Mouse (Mus musculus): Measurements from ENCODE around the gene Gm21962. TPM values are rescaled to one million over a fixed set of nuclear protein-coding genes. Genes with fewer than 3 reads are reported as not detected.
"Not testable (repeated sequence)": the region's sequence is repeated elsewhere in the genome, so short reads cannot be mapped to it uniquely, and the experiment has no call there.

Gm21962 gene
- polyA plus RNA-seq (2012; rRNA removed): 0.17 TPM in 1 of 2 replicates, not detected in the other

DNA sequence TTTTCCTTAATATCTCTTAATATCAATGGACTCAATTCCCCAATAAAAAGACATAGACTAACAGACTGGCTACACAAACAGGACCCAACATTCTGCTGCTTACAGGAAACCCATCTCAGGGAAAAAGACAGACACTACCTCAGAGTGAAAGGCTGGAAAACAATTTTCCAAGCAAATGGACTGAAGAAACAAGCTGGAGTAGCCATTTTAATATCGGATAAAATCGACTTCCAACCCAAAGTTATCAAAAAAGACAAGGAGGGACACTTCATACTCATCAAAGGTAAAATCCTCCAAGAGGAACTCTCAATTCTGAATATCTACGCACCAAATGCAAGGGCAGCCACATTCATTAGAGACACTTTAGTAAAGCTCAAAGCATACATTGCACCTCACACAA is at the start of gene Gm21962:
Gene Gm21962 (plus strand): TSS at position 301 of the 400 bp plus-strand sequence.
- H3K27ac ChIP-seq (ENCODE audit: insufficient read depth, low read length); H3K4me3 ChIP-seq (ENCODE audit: insufficient read depth, low read length); H3K4me1 ChIP-seq (ENCODE audit: control insufficient read depth, insufficient read depth, low read length): not testable (repeated sequence)

DNA sequence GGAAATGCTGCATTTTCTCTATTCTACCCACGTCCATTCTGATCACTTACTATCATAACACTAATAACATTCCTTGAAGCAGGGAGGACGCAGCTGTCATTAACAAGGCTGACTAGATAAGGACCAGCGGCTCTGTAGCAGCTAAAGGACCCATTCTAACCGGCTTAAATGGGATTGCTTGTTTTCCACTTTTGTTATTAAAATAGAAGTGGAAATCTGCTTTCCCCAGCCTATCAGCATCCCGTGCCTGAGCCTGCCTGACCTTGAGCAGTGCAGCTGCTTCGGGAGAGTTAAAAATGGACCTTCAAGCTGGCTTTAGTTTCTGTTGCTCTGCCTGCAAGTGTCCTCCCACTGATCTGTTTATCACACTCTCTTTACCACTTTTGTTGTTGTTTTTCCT is 49.2 kb upstream of the Gm21962 start:
- H3K27ac ChIP-seq (ENCODE audit: insufficient read depth, low read length): no peak overlapping the region
- no peaks in the 10 kb centered on the region for H3K4me1 ChIP-seq (ENCODE audit: control insufficient read depth, insufficient read depth, low read length)
- no peak for TF ChIP-seq CTCF (IDR thresholded peaks at IDR 0.05; ENCODE audit: extremely low read depth, insufficient read depth, low read length)
- TF ChIP-seq POLR2A (IDR thresholded peaks at IDR 0.05; ENCODE audit: extremely low read depth, insufficient read depth, low read length): no peak
- no peak overlapping the region for H3K4me3 ChIP-seq (ENCODE audit: insufficient read depth, low read length)

DNA sequence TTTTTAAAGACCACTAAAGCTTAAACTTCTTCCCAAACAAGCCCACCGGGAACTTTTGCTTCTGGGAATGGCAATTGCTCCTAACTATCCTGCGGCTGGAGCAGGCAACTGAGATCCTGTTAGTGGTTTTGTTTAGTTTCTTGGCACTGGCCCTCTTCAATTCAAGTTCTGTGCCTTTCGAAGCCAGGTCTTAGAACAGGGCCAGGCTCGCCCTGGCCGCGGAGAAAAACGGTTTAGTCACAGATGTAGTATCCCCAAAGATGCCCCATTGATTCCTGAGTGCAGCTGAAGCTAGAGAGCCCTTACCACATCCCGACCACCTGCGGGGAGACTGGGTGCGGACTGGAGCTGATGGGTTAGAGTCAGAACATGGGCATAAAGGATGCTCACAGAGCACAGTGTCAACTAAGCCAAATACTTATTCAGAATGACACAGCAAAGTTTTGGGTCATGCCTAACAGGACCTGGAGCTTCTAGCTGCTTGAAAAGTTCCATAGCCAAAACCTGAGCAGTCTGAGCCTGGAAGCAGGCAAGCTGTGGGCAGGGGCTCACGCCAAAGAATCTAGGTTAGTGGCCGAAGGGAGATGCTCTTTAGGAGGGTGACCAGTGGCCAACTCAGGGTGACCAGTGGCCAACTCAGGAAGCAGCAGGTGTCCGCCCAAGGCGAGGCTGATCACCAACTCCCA is 48.3 kb upstream of the Gm21962 start:
- H3K27ac ChIP-seq (ENCODE audit: insufficient read depth, low read length): peak overlapping the region; percentile 82
- no peaks in the 10 kb centered on the region for H3K4me1 ChIP-seq (ENCODE audit: control insufficient read depth, insufficient read depth, low read length)
- no peak for TF ChIP-seq POLR2A (IDR thresholded peaks at IDR 0.05; ENCODE audit: extremely low read depth, insufficient read depth, low read length)
- TF ChIP-seq CTCF (IDR thresholded peaks at IDR 0.05; ENCODE audit: extremely low read depth, insufficient read depth, low read length): no peak
- H3K4me3 ChIP-seq (ENCODE audit: insufficient read depth, low read length): peak overlapping the region; percentile 53

DNA sequence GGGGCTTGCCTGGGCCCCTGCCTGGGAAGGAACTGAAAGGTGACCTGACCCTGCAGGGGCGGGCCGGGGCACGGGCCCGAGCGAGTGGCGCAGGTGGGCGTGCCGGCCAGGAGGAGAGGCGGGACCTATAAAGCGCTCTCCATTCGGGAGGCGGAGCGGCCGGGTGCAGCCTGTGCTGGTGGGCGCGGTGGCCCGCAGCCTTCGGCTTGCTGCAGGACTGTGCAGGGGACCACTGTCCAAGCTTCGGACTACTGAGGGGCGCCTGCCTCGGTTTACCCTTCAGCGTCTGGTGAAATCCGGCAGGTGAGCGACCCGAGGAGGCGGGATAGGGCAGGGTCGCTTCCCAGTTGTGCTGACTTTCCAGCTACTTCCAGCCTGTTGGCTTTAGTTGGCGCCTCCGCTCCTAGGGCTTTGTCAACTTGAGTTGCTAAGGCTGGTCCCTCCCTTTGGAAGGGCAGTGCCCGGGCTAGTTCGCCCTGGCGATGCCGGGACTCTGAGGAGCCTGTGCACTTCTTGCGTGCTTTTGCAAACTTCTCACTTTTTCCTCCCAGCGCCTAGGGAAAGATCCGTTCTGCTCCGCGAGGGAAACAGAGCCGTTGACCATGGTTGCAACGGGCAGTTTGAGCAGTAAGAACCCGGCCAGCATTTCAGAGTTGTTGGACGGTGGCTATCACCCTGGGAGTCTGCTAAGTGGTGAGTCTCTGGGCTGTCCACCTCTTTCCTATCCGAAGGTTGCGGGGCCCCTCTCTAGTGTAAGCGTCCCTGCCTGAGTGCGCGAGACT is 47.6 kb upstream of the Gm21962 start:
- peak overlapping the region; percentile 53 for H3K4me3 ChIP-seq (ENCODE audit: insufficient read depth, low read length)
- H3K27ac ChIP-seq (ENCODE audit: insufficient read depth, low read length): peak overlapping the region; percentile 82
- TF ChIP-seq CTCF (IDR thresholded peaks at IDR 0.05; ENCODE audit: extremely low read depth, insufficient read depth, low read length) (no peak), POLR2A (IDR thresholded peaks at IDR 0.05; ENCODE audit: extremely low read depth, insufficient read depth, low read length) (no peak)
- no peaks in the 10 kb centered on the region for H3K4me1 ChIP-seq (ENCODE audit: control insufficient read depth, insufficient read depth, low read length)

DNA sequence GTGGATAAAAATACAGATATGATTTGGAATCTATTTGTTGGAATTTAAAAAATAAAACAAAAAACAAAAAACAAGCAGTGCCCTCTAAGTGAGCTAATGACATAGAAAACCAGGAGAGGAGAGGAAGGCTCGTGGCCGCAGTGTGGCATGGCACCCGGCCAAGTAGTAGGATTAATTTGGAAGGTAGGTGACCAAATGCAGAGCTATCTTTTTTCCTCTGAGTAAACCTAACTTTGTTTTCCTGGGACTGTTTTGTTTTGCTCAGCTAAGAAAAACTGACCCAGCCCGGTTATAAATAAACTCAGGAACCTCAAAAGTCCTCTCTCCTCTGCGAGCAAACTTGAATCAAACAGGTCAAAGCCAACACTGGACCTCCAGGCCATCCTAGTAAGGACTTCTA is 46.3 kb upstream of the Gm21962 start:
- H3K4me1 ChIP-seq (ENCODE audit: control insufficient read depth, insufficient read depth, low read length): no peaks in the 10 kb centered on the region
- TF ChIP-seq CTCF (IDR thresholded peaks at IDR 0.05; ENCODE audit: extremely low read depth, insufficient read depth, low read length): no peak
- no peak for TF ChIP-seq POLR2A (IDR thresholded peaks at IDR 0.05; ENCODE audit: extremely low read depth, insufficient read depth, low read length)
- no peak overlapping the region for H3K27ac ChIP-seq (ENCODE audit: insufficient read depth, low read length)
- H3K4me3 ChIP-seq (ENCODE audit: insufficient read depth, low read length): peak overlapping the region; percentile 53

DNA sequence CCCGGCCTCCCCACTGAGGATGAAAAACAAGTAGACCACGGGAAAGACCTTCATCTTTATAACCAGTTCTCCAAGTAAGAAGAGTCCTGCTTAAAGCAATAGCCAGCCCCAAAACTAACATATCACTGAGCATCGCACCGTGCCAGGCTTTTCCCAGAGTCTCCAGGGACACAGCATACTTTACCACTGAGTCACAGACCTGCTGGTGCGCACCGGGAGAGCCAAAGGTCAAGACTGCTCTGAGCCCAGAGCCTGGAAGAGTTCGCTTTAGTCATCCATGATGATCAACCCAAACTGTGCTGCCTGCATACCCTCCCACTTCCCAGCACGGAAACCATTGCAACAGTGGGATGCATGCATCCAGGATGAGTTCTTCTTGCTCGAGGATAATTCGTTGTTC is 37.6 kb upstream of the Gm21962 start:
- H3K4me1 ChIP-seq (ENCODE audit: control insufficient read depth, insufficient read depth, low read length): peaks cover 2% of the 10 kb centered on the region; the same call in 1 of the 2 replicates
- no peak overlapping the region for H3K4me3 ChIP-seq (ENCODE audit: insufficient read depth, low read length)
- no peak for TF ChIP-seq CTCF (IDR thresholded peaks at IDR 0.05; ENCODE audit: extremely low read depth, insufficient read depth, low read length)
- TF ChIP-seq POLR2A (IDR thresholded peaks at IDR 0.05; ENCODE audit: extremely low read depth, insufficient read depth, low read length): no peak
- H3K27ac ChIP-seq (ENCODE audit: insufficient read depth, low read length): no peak overlapping the region

DNA sequence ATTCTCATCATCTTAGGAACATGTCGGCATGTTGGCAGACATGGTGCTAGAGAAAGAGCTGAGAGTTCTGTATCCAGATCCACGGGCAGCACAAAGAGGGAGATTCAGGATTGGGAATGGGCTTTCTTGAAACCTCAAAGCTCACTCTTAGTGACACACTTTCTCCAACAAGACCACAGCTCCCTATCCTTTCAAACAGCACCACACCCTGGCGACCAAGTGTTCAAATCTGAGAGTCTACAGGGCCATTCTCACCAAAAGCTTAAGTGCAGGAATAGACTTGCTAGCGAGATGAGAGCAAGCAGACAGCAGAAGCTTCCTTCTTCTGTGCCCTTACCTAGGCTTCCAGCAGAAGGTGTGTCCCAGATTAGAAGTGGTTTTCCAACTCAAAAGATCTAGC is 34.8 kb upstream of the Gm21962 start:
- TF ChIP-seq CTCF (IDR thresholded peaks at IDR 0.05; ENCODE audit: extremely low read depth, insufficient read depth, low read length) (no peak), POLR2A (IDR thresholded peaks at IDR 0.05; ENCODE audit: extremely low read depth, insufficient read depth, low read length) (no peak)
- Histone ChIP-seq H3K4me3 (ENCODE audit: insufficient read depth, low read length) (no peak overlapping the region), H3K4me1 (ENCODE audit: control insufficient read depth, insufficient read depth, low read length) (peaks cover 2% of the 10 kb centered on the region; the same call in 1 of the 2 replicates), H3K27ac (ENCODE audit: insufficient read depth, low read length) (no peak overlapping the region)

DNA sequence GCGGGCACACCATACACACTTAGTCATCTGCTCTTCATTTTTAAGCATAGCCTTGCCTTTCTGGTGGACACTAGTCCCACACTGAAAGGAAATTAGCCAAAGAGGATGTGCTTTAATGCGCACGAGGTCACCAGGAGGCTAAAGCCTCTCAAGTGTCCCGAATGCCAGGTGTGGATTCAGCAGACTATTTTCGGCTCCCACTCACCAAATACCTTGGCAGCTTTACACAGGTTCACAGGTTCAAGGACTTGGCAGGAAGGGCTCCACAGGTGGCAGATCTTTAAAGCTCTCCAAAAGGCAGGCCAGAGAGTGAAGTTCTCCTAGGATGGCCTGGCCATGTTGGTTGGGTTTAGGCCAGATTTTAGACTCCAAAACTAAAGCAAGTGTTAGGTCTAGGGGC is 30.1 kb upstream of the Gm21962 start:
- H3K4me1 ChIP-seq (ENCODE audit: control insufficient read depth, insufficient read depth, low read length): no peaks in the 10 kb centered on the region
- H3K27ac ChIP-seq (ENCODE audit: insufficient read depth, low read length): no peak overlapping the region
- TF ChIP-seq POLR2A (IDR thresholded peaks at IDR 0.05; ENCODE audit: extremely low read depth, insufficient read depth, low read length) (no peak), CTCF (IDR thresholded peaks at IDR 0.05; ENCODE audit: extremely low read depth, insufficient read depth, low read length) (no peak)
- no peak overlapping the region for H3K4me3 ChIP-seq (ENCODE audit: insufficient read depth, low read length)

DNA sequence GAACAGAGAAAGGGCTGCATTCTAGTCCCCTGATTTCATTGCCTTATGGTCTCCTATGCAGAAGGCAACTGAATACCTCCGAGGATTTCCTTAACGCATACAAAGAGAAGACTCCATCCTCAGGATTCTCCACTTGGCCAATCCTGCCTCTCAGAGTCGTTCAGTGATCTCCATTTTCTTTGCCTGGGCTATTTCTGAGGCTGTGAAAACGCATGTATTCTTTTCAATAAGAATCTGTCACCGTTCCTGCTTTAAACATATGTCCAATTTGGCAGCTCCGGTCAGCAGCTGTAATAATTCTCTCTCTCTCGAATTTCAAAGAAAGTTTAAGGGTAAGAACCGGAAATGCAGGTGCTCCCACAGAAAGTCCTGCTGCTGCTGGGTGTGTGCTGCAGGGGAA is 29.2 kb upstream of the Gm21962 start:
- Histone ChIP-seq H3K27ac (ENCODE audit: insufficient read depth, low read length) (no peak overlapping the region), H3K4me3 (ENCODE audit: insufficient read depth, low read length) (no peak overlapping the region), H3K4me1 (ENCODE audit: control insufficient read depth, insufficient read depth, low read length) (no peaks in the 10 kb centered on the region; the same call in 1 of the 2 replicates)
- TF ChIP-seq POLR2A (IDR thresholded peaks at IDR 0.05; ENCODE audit: extremely low read depth, insufficient read depth, low read length) (no peak), CTCF (IDR thresholded peaks at IDR 0.05; ENCODE audit: extremely low read depth, insufficient read depth, low read length) (no peak)

DNA sequence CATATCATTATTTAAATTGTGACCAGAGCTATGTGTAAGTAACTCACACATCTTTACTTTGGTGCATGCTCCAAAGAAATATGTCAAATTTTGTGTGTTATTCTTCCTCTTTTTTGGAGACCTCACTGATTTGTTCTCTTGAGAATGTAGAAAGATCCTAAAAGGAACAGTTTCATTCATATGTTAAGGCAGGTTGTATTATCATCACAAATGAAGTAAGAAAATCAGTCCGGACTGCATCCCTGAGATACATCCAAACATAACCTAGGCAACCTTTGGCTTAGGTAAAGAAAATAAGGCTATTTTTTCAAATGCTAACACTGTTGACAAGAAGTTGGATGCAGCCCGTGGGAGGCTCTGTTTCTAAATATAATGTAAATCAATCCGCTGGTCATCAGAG is 28.8 kb upstream of the Gm21962 start:
- no peak for TF ChIP-seq POLR2A (IDR thresholded peaks at IDR 0.05; ENCODE audit: extremely low read depth, insufficient read depth, low read length)
- TF ChIP-seq CTCF (IDR thresholded peaks at IDR 0.05; ENCODE audit: extremely low read depth, insufficient read depth, low read length): no peak
- H3K4me1 ChIP-seq (ENCODE audit: control insufficient read depth, insufficient read depth, low read length): no peaks in the 10 kb centered on the region; the same call in 1 of the 2 replicates
- H3K27ac ChIP-seq (ENCODE audit: insufficient read depth, low read length): no peak overlapping the region
- H3K4me3 ChIP-seq (ENCODE audit: insufficient read depth, low read length): no peak overlapping the region
